20 mouse cellular contexts compared by ENCODE assay signal in the genomic region with DNA sequence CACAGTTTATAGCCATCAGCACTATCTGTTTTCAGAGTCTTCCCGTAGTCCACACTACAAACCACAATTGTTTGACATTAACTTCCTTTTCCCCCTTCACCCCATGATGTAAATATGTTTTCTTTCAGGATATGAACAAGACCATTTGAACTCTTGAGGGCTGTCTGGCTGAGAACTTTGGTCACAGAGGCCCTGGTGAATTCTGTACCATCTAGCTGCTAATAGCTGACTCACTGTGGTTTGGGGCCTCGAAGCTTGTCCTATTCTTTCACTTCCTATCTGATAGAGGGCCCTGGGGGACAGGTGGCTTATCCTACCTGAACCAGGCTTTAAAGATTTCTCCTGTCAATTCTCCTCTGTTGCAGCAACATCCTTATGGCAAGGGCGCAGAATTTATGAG.
DNase-seq lines count a peak whose midpoint lies in the region; ATAC-seq lines count a peak whose summit lies in the region.
"Had no signal": no experiment of that assay in that cellular context is flagged by ENCODE, and none has a peak within 500 bp of the region (broad histone marks: within the 10 kb centered on the region; RNA-seq: fewer than 3 reads in every experiment).

No protein-coding gene starts in this region.

- H3K4me2 ChIP-seq in liver, embryonic 11.5 days: no peak overlapping the region
- H3K4me2 ChIP-seq in liver, embryonic 12.5 days: no peak overlapping the region
- H3K4me2 ChIP-seq: embryonic facial prominence, embryonic 12.5 days; heart, embryonic 15.5 days had no signal

- H3K4me1 ChIP-seq in liver, embryonic 11.5 days (replicated peaks; ENCODE audit: control insufficient read depth, insufficient read depth, low read length): 0 out of 2 replicates have a peak, but pooled peaks cover 2% of the 10 kb centered on the region
- peaks cover 6% of the 10 kb centered on the region; the same call in 1 of the 2 replicates for H3K4me1 ChIP-seq in liver, embryonic 12.5 days
- H3K4me1 ChIP-seq: embryonic facial prominence, embryonic 12.5 days; heart, embryonic 15.5 days; hindbrain, embryonic 10.5 days had no signal

- H3K27me3 ChIP-seq in liver, embryonic 11.5 days (replicated peaks; ENCODE audit: control insufficient read depth, insufficient read depth, low read length): no peaks in the 10 kb centered on the region
- H3K27me3 ChIP-seq in liver, embryonic 12.5 days (replicated peaks): no peaks in the 10 kb centered on the region
- H3K27me3 ChIP-seq: embryonic facial prominence, embryonic 12.5 days; heart, embryonic 15.5 days had no signal

- H3K9ac ChIP-seq in liver, embryonic 11.5 days (ENCODE audit: low read depth, low read length): no peak overlapping the region
- H3K9ac ChIP-seq in liver, embryonic 12.5 days: no peak overlapping the region
- H3K9ac ChIP-seq: embryonic facial prominence, embryonic 12.5 days; heart, embryonic 15.5 days; liver, embryonic 14.5 days had no signal

- ATAC-seq in liver, embryonic 11.5 days (replicated peaks; ENCODE audit: low FRiP score): 0 out of 2 replicates have a peak, but pooled peaks have one; percentile 45
- no peak for ATAC-seq in liver, embryonic 12.5 days
- peak; percentile 90 for ATAC-seq in common myeloid progenitor, adult 5-6 weeks (replicated peaks; ENCODE audit: low read depth, poor library complexity, severe bottlenecking)
- ATAC-seq in megakaryocyte progenitor cell, adult 5-6 weeks (replicated peaks; ENCODE audit: poor library complexity): peak; percentile 89
- ATAC-seq: midbrain, embryonic 16.5 days had no signal

- WGBS in liver, embryonic 11.5 days: 42% methylated on average over 3 of the region's 3 CpGs
- WGBS in liver, embryonic 12.5 days (ENCODE audit: insufficient replicate concordance): 18% methylated on average over 3 of the region's 3 CpGs

- H3K9me3 ChIP-seq in liver, embryonic 11.5 days (ENCODE audit: control insufficient read depth, low read length): no peaks in the 10 kb centered on the region
- H3K9me3 ChIP-seq in liver, embryonic 12.5 days (replicated peaks): no peaks in the 10 kb centered on the region
- H3K9me3 ChIP-seq: embryonic facial prominence, embryonic 12.5 days; heart, embryonic 15.5 days; hindbrain, embryonic 10.5 days had no signal

- H3K27ac ChIP-seq in liver, embryonic 11.5 days (ENCODE audit: low read depth, low read length): no peak overlapping the region
- no peak overlapping the region for H3K27ac ChIP-seq in liver, embryonic 12.5 days
- H3K27ac ChIP-seq: embryonic facial prominence, embryonic 12.5 days; heart, adult 2 months; heart, embryonic 15.5 days; hindbrain, embryonic 10.5 days; liver, embryonic 14.5 days; macrophage had no signal

- DNase-seq in liver, embryonic 11.5 days (ENCODE audit: low spot score): no peak
- peak; percentile 18 for DNase-seq in CD4-positive, CD25-positive, alpha-beta regulatory T cell, adult 2 months (ENCODE audit: low read depth, low spot score)
- no peak for DNase-seq in left cerebral cortex, adult 8-10 months (ENCODE audit: low spot score in 2 of 2)
- no peak for DNase-seq in thymus, postnatal 25 days
- DNase-seq in layer of hippocampus, postnatal 14 days (ENCODE audit: low spot score in 2 of 2): no peak
- DNase-seq: adrenal gland, postnatal 10 days; cerebellum, adult 18-20 months; heart, adult 2 months; kidney, adult 8-10 months; left cerebral cortex, postnatal 4 days; thymus, postnatal 36 days had no signal

- H3K36me3 ChIP-seq in liver, embryonic 11.5 days (ENCODE audit: control insufficient read depth, insufficient read depth, low read length): no peaks in the 10 kb centered on the region
- H3K36me3 ChIP-seq in liver, embryonic 12.5 days: no peaks in the 10 kb centered on the region
- H3K36me3 ChIP-seq: embryonic facial prominence, embryonic 12.5 days; heart, embryonic 15.5 days; hindbrain, embryonic 10.5 days had no signal

- no peak overlapping the region for H3K4me3 ChIP-seq in liver, embryonic 11.5 days (ENCODE audit: low read depth, low read length)
- no peak overlapping the region for H3K4me3 ChIP-seq in liver, embryonic 12.5 days
- H3K4me3 ChIP-seq: embryonic facial prominence, embryonic 12.5 days; heart, adult 2 months; heart, embryonic 15.5 days; hindbrain, embryonic 10.5 days had no signal
